In the genomic region with DNA sequence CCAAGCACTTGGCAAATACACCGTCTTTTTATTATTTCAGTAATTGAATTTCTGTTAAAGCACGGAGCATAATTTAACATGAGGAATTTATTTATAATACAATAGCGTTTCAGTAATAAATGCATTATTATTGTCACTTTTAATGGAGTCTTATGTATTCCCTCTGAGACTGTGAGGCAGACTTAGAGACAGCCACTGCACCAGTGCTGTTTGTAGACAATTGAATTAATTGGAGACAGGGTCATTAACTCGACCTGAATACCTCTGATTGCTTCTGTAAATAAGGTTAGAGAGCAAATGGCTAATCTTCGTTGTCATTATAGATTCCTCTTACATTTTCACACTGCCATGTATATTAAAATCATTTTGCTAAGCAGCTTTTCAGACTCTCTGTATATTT, we compare ENCODE assay signal across 19 mouse cellular contexts.
"Had no signal": no experiment of that assay in that cellular context is flagged by ENCODE, and none has a peak within 500 bp of the region (broad histone marks: within the 10 kb centered on the region; RNA-seq: fewer than 3 reads in every experiment).

No protein-coding gene starts in this region.

- H3K27ac ChIP-seq: liver, embryonic 14.5 days; midbrain, embryonic 10.5 days; midbrain, embryonic 12.5 days; neural tube, embryonic 12.5 days; neural tube, embryonic 15.5 days had no signal

- H3K9me3 ChIP-seq: midbrain, embryonic 10.5 days; midbrain, embryonic 12.5 days; neural tube, embryonic 12.5 days; neural tube, embryonic 15.5 days had no signal

- H3K9ac ChIP-seq: liver, embryonic 14.5 days; lung, embryonic 14.5 days; midbrain, embryonic 12.5 days; neural tube, embryonic 12.5 days; neural tube, embryonic 15.5 days had no signal

- H3K4me1 ChIP-seq: midbrain, embryonic 10.5 days; midbrain, embryonic 12.5 days; neural tube, embryonic 12.5 days; neural tube, embryonic 15.5 days had no signal

- DNase-seq: lung, adult 18-20 months; lung, embryonic 14.5 days; lung, postnatal 10 days; lung, postnatal 4 days; midbrain, embryonic 14.5 days; right cerebral cortex, adult 18-20 months; right cerebral cortex, postnatal 25 days; right cerebral cortex, postnatal 4 days; spleen, adult 18-20 months; thymus, adult 18-20 months; thymus, postnatal 14 days; thymus, postnatal 36 days had no signal

- ATAC-seq: midbrain, embryonic 16.5 days had no signal

- H3K27me3 ChIP-seq: midbrain, embryonic 12.5 days; neural tube, embryonic 12.5 days; neural tube, embryonic 15.5 days had no signal

- H3K4me2 ChIP-seq: lung, embryonic 14.5 days; midbrain, embryonic 12.5 days; neural tube, embryonic 12.5 days; neural tube, embryonic 15.5 days had no signal

- H3K4me3 ChIP-seq: midbrain, embryonic 10.5 days; midbrain, embryonic 12.5 days; myocyte; neural tube, embryonic 12.5 days; neural tube, embryonic 15.5 days had no signal

- H3K36me3 ChIP-seq: midbrain, embryonic 10.5 days; midbrain, embryonic 12.5 days; neural tube, embryonic 12.5 days; neural tube, embryonic 15.5 days had no signal
